Mouse (Mus musculus) ES-E14 (cell line): ENCODE results near the gene Tbc1d9.

Experiments used
- CHD2 ChIP-seq: IDR thresholded peaks from 2 replicates; pipeline ENCODE4 v1.6.1; 2014; ENCODE audit warnings: mild to moderate bottlenecking, low read depth, low read length, inconsistent platforms
- HCFC1 ChIP-seq: IDR thresholded peaks from 2 replicates; pipeline ENCODE4 v1.6.1; 2012; ENCODE audit warnings: low read length, inconsistent platforms, borderline replicate concordance; ENCODE audit not compliant: insufficient read depth
- ZC3H11A ChIP-seq: IDR thresholded peaks from 2 replicates; pipeline ENCODE4 v1.6.1; 2012; ENCODE audit warnings: low read depth, mild to moderate bottlenecking, inconsistent platforms, low read length, borderline replicate concordance
- ZNF384 ChIP-seq: IDR thresholded peaks from 2 replicates; pipeline ENCODE4 v1.6.1; 2012; ENCODE audit warnings: low read depth, low read length, inconsistent platforms

- TF ChIP-seq ZC3H11A (no peak), ZNF384 (no peak), HCFC1 (no peak), CHD2 (no peak)
Measured at GRCm38 (mm10) chr8:83135086-83135485, 30.1 kb upstream of the Tbc1d9 start.
